In genomic region chr12:104799365-104799764, GRCm38 (mm10) we compare ENCODE assay signal across 16 mouse cellular contexts. TPM values are rescaled to one million over a fixed set of nuclear protein-coding genes. Genes with fewer than 3 reads are reported as not detected.
A peak's percentile ranks its signal among the peaks of the same experiment; 100 is the strongest.
DNase-seq lines count a peak whose midpoint lies in the region; ATAC-seq and TF ChIP-seq lines count a peak whose summit lies in the region.
"Had no signal": no experiment of that assay in that cellular context is flagged by ENCODE, and none has a peak within 500 bp of the region (broad histone marks: within the 10 kb centered on the region; RNA-seq: fewer than 3 reads in every experiment).

No protein-coding gene starts in this region.

- H3K4me2 ChIP-seq in kidney, embryonic 16.5 days (replicated peaks; ENCODE audit: low read depth, low read length) = no peak overlapping the region
- H3K4me2 ChIP-seq in lung, postnatal 0 days (replicated peaks; ENCODE audit: low read depth, low read length) = no peak overlapping the region
- H3K4me2 ChIP-seq: heart, embryonic 15.5 days; neural tube, embryonic 15.5 days had no signal

- H3K4me1 ChIP-seq in kidney, embryonic 16.5 days (ENCODE audit: insufficient read depth, low read length) = peaks cover 20% of the 10 kb centered on the region
- no peaks in the 10 kb centered on the region; the same call in 1 of the 2 replicates for H3K4me1 ChIP-seq in lung, postnatal 0 days (ENCODE audit: insufficient read depth, low read depth, low read length)
- H3K4me1 ChIP-seq in E14TG2a.4 (replicated peaks; ENCODE audit: low read depth, low read length) = peaks cover 28% of the 10 kb centered on the region
- H3K4me1 ChIP-seq: heart, embryonic 15.5 days had no signal

- no peak overlapping the region for H3K9ac ChIP-seq in kidney, embryonic 16.5 days (replicated peaks; ENCODE audit: low read length)
- H3K9ac ChIP-seq in lung, postnatal 0 days (replicated peaks; ENCODE audit: low read depth) = no peak overlapping the region
- H3K9ac ChIP-seq: heart, embryonic 15.5 days; neural tube, embryonic 15.5 days had no signal

- peaks cover 15% of the 10 kb centered on the region for H3K9me3 ChIP-seq in kidney, embryonic 16.5 days (ENCODE audit: low read length)
- no peaks in the 10 kb centered on the region for H3K9me3 ChIP-seq in lung, postnatal 0 days (ENCODE audit: low read length)
- peaks cover 4% of the 10 kb centered on the region for H3K9me3 ChIP-seq in E14TG2a.4 (ENCODE audit: low read length)
- H3K9me3 ChIP-seq: heart, embryonic 15.5 days; limb, embryonic 10.5 days had no signal

- peak; percentile 34 for TF ChIP-seq CTCF in lung, postnatal 0 days (IDR thresholded peaks at IDR 0.05)
- TF ChIP-seq CTCF in E14TG2a.4 (conservative IDR thresholded peaks at IDR 0.05; ENCODE audit: low read length) = peak; percentile 54

- no peak overlapping the region for H3K27ac ChIP-seq in kidney, embryonic 16.5 days (ENCODE audit: low read length)
- H3K27ac ChIP-seq in lung, postnatal 0 days (ENCODE audit: low read length) = no peak overlapping the region
- H3K27ac ChIP-seq: forebrain, embryonic 10.5 days; heart, embryonic 15.5 days; limb, embryonic 10.5 days; neural tube, embryonic 15.5 days had no signal

- H3K4me3 ChIP-seq in kidney, embryonic 16.5 days (ENCODE audit: low read length) = no peak overlapping the region
- H3K4me3 ChIP-seq in lung, postnatal 0 days (ENCODE audit: low read depth, low read length) = no peak overlapping the region
- no peak overlapping the region for H3K4me3 ChIP-seq in E14TG2a.4 (replicated peaks; ENCODE audit: low read length)
- H3K4me3 ChIP-seq: forebrain, embryonic 10.5 days; heart, embryonic 15.5 days; limb, embryonic 10.5 days; neural tube, embryonic 15.5 days had no signal

- no peaks in the 10 kb centered on the region for H3K27me3 ChIP-seq in kidney, embryonic 16.5 days (ENCODE audit: insufficient read depth, low read length)
- no peaks in the 10 kb centered on the region for H3K27me3 ChIP-seq in lung, postnatal 0 days (replicated peaks; ENCODE audit: insufficient read depth, low read length)
- no peaks in the 10 kb centered on the region; the same call in 1 of the 2 replicates for H3K27me3 ChIP-seq in E14TG2a.4 (ENCODE audit: insufficient read depth, low read length)
- H3K27me3 ChIP-seq: heart, embryonic 15.5 days; neural tube, embryonic 15.5 days had no signal

- no peak for TF ChIP-seq EP300 in lung, postnatal 0 days (IDR thresholded peaks at IDR 0.05)

- H3K36me3 ChIP-seq in kidney, embryonic 16.5 days (ENCODE audit: insufficient read depth, low read length) = peaks cover 26% of the 10 kb centered on the region
- H3K36me3 ChIP-seq in lung, postnatal 0 days (ENCODE audit: insufficient read depth, low read length) = no peaks in the 10 kb centered on the region
- H3K36me3 ChIP-seq in E14TG2a.4 (ENCODE audit: insufficient read depth, low read length) = no peaks in the 10 kb centered on the region
- H3K36me3 ChIP-seq: heart, embryonic 15.5 days had no signal

- peak; percentile 21 for DNase-seq in kidney, adult 18-20 months
- no peak for DNase-seq in lung, postnatal 0 days (ENCODE audit: low spot score)
- no peak for DNase-seq in lung, postnatal 10 days
- peak; percentile 7 for DNase-seq in induced T-regulatory cell, adult 2 months (ENCODE audit: low read depth)
- no peak for DNase-seq in cerebellum, postnatal 4 days (ENCODE audit: low spot score in 2 of 2)
- DNase-seq: adrenal gland, adult 8-10 months; cerebellum, adult 18-20 months; kidney, postnatal 4 days; layer of hippocampus, postnatal 36 days; lung, adult 18-20 months had no signal

- WGBS in kidney, embryonic 16.5 days = 94% methylated on average over 3 of the region's 3 CpGs
- WGBS in lung, postnatal 0 days = 94% methylated on average over 3 of the region's 3 CpGs

- no peak for ATAC-seq in kidney, embryonic 16.5 days (ENCODE audit: low FRiP score, low TSS enrichment)
- no peak for ATAC-seq in lung, postnatal 0 days

RNA-seq across cellular contexts. Expression of gene Dicer1, which starts 47.6 kb away (rescaled TPM):
- 17.4 and 21.1 TPM in 2 replicates for polyA plus RNA-seq in kidney, embryonic 16.5 days (2015; fragmentation: Nextera tagmentation; extraction: Ambion mirVana)
- polyA plus RNA-seq in lung, postnatal 0 days (2015; fragmentation: Nextera tagmentation; extraction: Ambion mirVana) = 15.6 and 17.7 TPM in 2 replicates

Comparison
In these comparisons a context has a peak if more than half of its experiments do, and no peak if none do; other contexts are left out.
1. DNase-seq: peak in kidney, adult 18-20 months (single experiment) and induced T-regulatory cell, adult 2 months (single experiment); none in lung, postnatal 0 days (single experiment), lung, postnatal 10 days (single experiment) and cerebellum, postnatal 4 days (0 of 2).